Mouse (Mus musculus) intestine, embryonic 16.5 days (tissue): Measurements from ENCODE around the gene Calm3. TPM values are rescaled to one million over a fixed set of nuclear protein-coding genes. Genes with fewer than 3 reads are reported as not detected.
"Not testable (repeated sequence)": the region's sequence is repeated elsewhere in the genome, so short reads cannot be mapped to it uniquely, and the experiment has no call there.

Experiments
- ATAC-seq: fragments of 200-750 bp; cut with Nextera tagmentation; 2 replicates; pipeline ENCODE4 v1.8.0; 2017; ENCODE audit warnings: moderate TSS enrichment, moderate library complexity
- H3K27ac ChIP-seq: fragments of 300-500 bp; sonication (generic); 2 replicates; pipeline ENCODE4 v1.5.1; 2014; ENCODE audit warnings: mild to moderate bottlenecking, low read length
- H3K27me3 ChIP-seq: fragments of 300-500 bp; sonication (generic); replicated peaks from 2 replicates; pipeline ENCODE4 v1.6.1; 2014; ENCODE audit warnings: low read length, control low read depth, mixed read lengths; ENCODE audit not compliant: control insufficient read depth, insufficient read depth
- H3K36me3 ChIP-seq: fragments of 300-500 bp; sonication (generic); 2 replicates; pipeline ENCODE4 v1.6.1; 2014; ENCODE audit warnings: low read length, control low read depth; ENCODE audit not compliant: control insufficient read depth, insufficient read depth
- H3K4me1 ChIP-seq: fragments of 300-500 bp; sonication (generic); 2 replicates; pipeline ENCODE4 v1.6.1; 2014; ENCODE audit warnings: low read length, control low read depth, mixed read lengths; ENCODE audit not compliant: control insufficient read depth, insufficient read depth
- H3K4me2 ChIP-seq: fragments of 300-500 bp; sonication (generic); 2 replicates; pipeline ENCODE4 v1.6.1; 2014; ENCODE audit warnings: low read depth, low read length, control low read depth
- H3K4me3 ChIP-seq: fragments of 300-500 bp; sonication (generic); 2 replicates; pipeline ENCODE4 v1.5.1; 2014; ENCODE audit warnings: mild to moderate bottlenecking, low read length
- H3K9ac ChIP-seq: fragments of 300-500 bp; sonication (generic); 2 replicates; pipeline ENCODE4 v1.6.1; 2014; ENCODE audit warnings: low read depth, low read length
- H3K9me3 ChIP-seq: fragments of 300-500 bp; sonication (generic); 2 replicates; pipeline ENCODE4 v1.6.1; 2016; ENCODE audit warnings: low read length, control low read depth; ENCODE audit not compliant: control insufficient read depth
- WGBS: fragments of 180-500 bp; shearing (Covaris S2); extraction: QIAGEN DNeasy Blood & Tissue Kit; methylation state at CpG from one replicate; pipeline ENCODE4 v1.1.7; 2014; 5-methylcytosine and 5-hydroxymethylcytosine counted together
- polyA plus RNA-seq: library from polyadenylated mRNA; unstranded; fragments of >200 nt; fragmentation: Nextera tagmentation; extraction: Ambion mirVana; gene quantifications from 2 replicates; pipeline ENCODE4 v1.2.1, GENCODE M21; 2015

The Calm3 gene
- 163 and 171 TPM in 2 replicates for polyA plus RNA-seq

- Histone ChIP-seq H3K4me2 (peak within 1 kb of the TSS; percentile 76), H3K36me3 (peaks cover 9% of the 10 kb centered on the region; the same call in 1 of the 2 replicates), H3K27me3 (no peaks in the 10 kb centered on the region), H3K4me1 (peaks cover 34% of the 10 kb centered on the region), H3K4me3 (peak within 1 kb of the TSS; percentile 72), H3K9ac (peak within 1 kb of the TSS; percentile 96), H3K9me3 (no peaks in the 10 kb centered on the region), H3K27ac (peak within 1 kb of the TSS; percentile 96)
- peak; percentile 91 for ATAC-seq
- WGBS = 2% methylated on average over 64 of the region's 64 CpGs
These were observed at the start of gene Calm3 for GRCm38 (mm10) chr7:16924037-16924834. Gene Calm3 (minus strand): TSS chr7:16924114.

GRCm38 (mm10) chr7:16971160-16971559 lies 47.2 kb upstream of the Calm3 start:
- no peak overlapping the region for H3K4me3 ChIP-seq
- no peaks in the 10 kb centered on the region for H3K27me3 ChIP-seq
- H3K4me1 ChIP-seq = 0 out of 2 replicates have a peak, but pooled peaks cover 1% of the 10 kb centered on the region
- no peak overlapping the region for H3K4me2 ChIP-seq
- 0 out of 2 replicates have a peak, but pooled peaks cover 5% of the 10 kb centered on the region for H3K9me3 ChIP-seq
- no peak overlapping the region for H3K27ac ChIP-seq
- ATAC-seq = no peak
- 83% methylated on average over 3 of the region's 3 CpGs for WGBS
- no peak overlapping the region for H3K9ac ChIP-seq
- no peaks in the 10 kb centered on the region for H3K36me3 ChIP-seq

DNA sequence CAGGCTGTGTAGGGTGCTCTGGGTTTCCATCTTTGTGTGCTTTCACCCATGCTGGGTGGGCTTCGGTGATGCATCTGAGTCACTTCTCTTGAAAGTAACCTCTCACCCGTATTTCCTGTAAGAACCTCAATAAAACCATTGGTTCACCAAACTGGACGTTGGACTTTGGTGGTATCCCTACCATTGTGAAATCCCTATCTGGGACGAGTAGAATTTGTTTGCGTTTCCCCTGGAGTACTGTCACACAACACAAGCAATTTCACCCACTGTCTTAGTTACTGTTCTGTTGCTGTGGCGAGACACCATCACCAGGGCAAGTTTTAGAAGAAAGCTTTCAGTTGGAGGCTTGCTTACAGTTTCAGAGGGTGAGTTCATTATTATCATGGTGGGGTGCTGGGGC lies 44.5 kb upstream of the Calm3 start:
- WGBS = 73% methylated on average over 6 of the region's 6 CpGs

DNA sequence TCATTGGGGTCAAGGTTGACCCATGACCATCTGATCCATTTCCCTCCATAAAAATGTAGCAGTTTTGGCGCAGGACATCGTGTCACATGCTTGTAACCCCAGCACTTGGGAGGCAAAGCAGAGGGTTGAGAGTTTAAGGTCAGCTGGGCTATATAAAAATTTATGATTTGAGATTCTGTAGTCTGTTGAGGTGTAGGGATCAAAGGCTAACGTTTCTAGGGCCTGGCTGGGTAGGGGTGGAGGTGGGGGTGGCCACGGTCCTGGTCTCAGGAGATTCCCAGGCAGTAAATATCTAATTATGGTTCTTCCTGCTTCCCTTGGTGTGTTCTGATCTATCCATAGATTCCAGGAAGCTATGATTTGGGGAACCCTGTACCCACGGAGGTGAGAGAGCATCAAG lies 37.8 kb upstream of the Calm3 start:
- H3K27me3 ChIP-seq = no peaks in the 10 kb centered on the region
- peak; percentile 83 for ATAC-seq
- WGBS = 64% methylated on average over 5 of the region's 5 CpGs
- H3K4me2 ChIP-seq = no peak overlapping the region
- H3K9me3 ChIP-seq = no peaks in the 10 kb centered on the region
- peaks cover 15% of the 10 kb centered on the region for H3K4me1 ChIP-seq
- H3K9ac ChIP-seq = no peak overlapping the region
- no peak overlapping the region for H3K4me3 ChIP-seq
- no peaks in the 10 kb centered on the region for H3K36me3 ChIP-seq
- no peak overlapping the region for H3K27ac ChIP-seq

More for the DNA sequence above, 44.5 kb upstream of the Calm3 start:
- Histone ChIP-seq H3K27me3 (no peaks in the 10 kb centered on the region), H3K4me1 (0 out of 2 replicates have a peak, but pooled peaks cover 6% of the 10 kb centered on the region), H3K27ac (no peak overlapping the region), H3K9me3 (0 out of 2 replicates have a peak, but pooled peaks cover 5% of the 10 kb centered on the region), H3K9ac (no peak overlapping the region), H3K4me2 (no peak overlapping the region), H3K36me3 (no peaks in the 10 kb centered on the region), H3K4me3 (no peak overlapping the region)
- ATAC-seq = 0 out of 2 replicates have a peak, but pooled peaks have one; percentile 24

- no peak within 1 kb of the TSS for H3K27ac ChIP-seq
- peak; percentile 70 for ATAC-seq
- no peak within 1 kb of the TSS for H3K4me2 ChIP-seq
- peaks cover 9% of the 10 kb centered on the region for H3K4me1 ChIP-seq
- no peaks in the 10 kb centered on the region for H3K36me3 ChIP-seq
- 20% methylated on average over 17 of the region's 17 CpGs for WGBS
- H3K4me3 ChIP-seq = no peak within 1 kb of the TSS
- no peaks in the 10 kb centered on the region for H3K27me3 ChIP-seq
- no peaks in the 10 kb centered on the region for H3K9me3 ChIP-seq
- no peak within 1 kb of the TSS for H3K9ac ChIP-seq
These were observed 35.7 kb upstream of the Calm3 start, which contains the start of gene Pnmal1 for GRCm38 (mm10) chr7:16959539-16960187. Gene Pnmal1 (plus strand): TSS chr7:16959679.

- Histone ChIP-seq H3K36me3 (no peaks in the 10 kb centered on the region), H3K4me1 (peaks cover 5% of the 10 kb centered on the region), H3K4me3 (no peak overlapping the region), H3K27me3 (no peaks in the 10 kb centered on the region), H3K9ac (no peak overlapping the region), H3K4me2 (no peak overlapping the region), H3K27ac (no peak overlapping the region), H3K9me3 (no peaks in the 10 kb centered on the region)
- 61% methylated on average over 15 of the region's 15 CpGs for WGBS
- ATAC-seq = no peak
These were observed 32.7 kb upstream of the Calm3 start for GRCm38 (mm10) chr7:16956410-16957265.

DNA sequence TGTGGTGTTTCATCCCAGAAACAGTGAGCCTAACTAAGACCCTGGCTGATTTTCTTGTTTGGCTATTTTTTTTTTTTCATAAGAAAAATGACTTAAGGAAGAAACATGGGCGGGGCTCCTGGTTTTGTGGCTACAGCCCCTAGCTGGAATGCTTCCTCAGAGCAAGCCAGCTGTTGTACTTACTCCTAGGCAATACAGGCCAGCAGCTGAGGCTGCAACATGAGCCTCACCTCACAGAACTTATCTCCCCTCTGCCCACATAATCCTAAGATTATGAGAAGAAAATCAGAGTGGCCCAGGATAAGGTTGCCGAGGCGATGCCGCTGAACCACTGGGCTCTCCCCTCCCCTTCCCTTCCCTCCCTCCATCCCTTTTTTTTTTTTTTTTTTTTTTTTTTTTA lies 31.8 kb upstream of the Calm3 start:
- no peaks in the 10 kb centered on the region for H3K4me1 ChIP-seq
- no peaks in the 10 kb centered on the region for H3K9me3 ChIP-seq
- no peak overlapping the region for H3K4me2 ChIP-seq
- WGBS = 84% methylated on average over 4 of the region's 4 CpGs
- H3K27ac ChIP-seq = no peak overlapping the region
- H3K4me3 ChIP-seq = no peak overlapping the region
- H3K27me3 ChIP-seq = no peaks in the 10 kb centered on the region
- ATAC-seq = no peak
- H3K36me3 ChIP-seq = no peaks in the 10 kb centered on the region
- H3K9ac ChIP-seq = no peak overlapping the region

- H3K36me3 ChIP-seq, H3K4me2 ChIP-seq, H3K9ac ChIP-seq, H3K27me3 ChIP-seq, H3K9me3 ChIP-seq, H3K4me1 ChIP-seq, H3K4me3 ChIP-seq, ATAC-seq, H3K27ac ChIP-seq: not testable (repeated sequence)
- WGBS = 63% methylated on average over 2 of the region's 2 CpGs
These were observed 29.9 kb upstream of the Calm3 start for GRCm38 (mm10) chr7:16953776-16954175.
